ENCODE assay signal across 23 mouse cellular contexts in genomic region chr3:51050156-51050555, GRCm38 (mm10).
DNase-seq lines count a peak whose midpoint lies in the region; ATAC-seq and TF ChIP-seq lines count a peak whose summit lies in the region.
"Had no signal": no experiment of that assay in that cellular context is flagged by ENCODE, and none has a peak within 500 bp of the region (broad histone marks: within the 10 kb centered on the region; RNA-seq: fewer than 3 reads in every experiment).

No protein-coding gene starts in this region.

- TF ChIP-seq EP300 in liver, postnatal 0 days (IDR thresholded peaks at IDR 0.05; ENCODE audit: low read depth), result no peak

- ATAC-seq in liver, postnatal 0 days, result no peak
- ATAC-seq: forebrain, embryonic 14.5 days; midbrain, embryonic 16.5 days had no signal

- H3K4me3 ChIP-seq in gastrocnemius, adult 2 months, result no peak overlapping the region
- H3K4me3 ChIP-seq in liver, postnatal 0 days (ENCODE audit: low read depth, low read length), result no peak overlapping the region
- H3K4me3 ChIP-seq: embryonic facial prominence, embryonic 13.5 days; heart, embryonic 10.5 days; hindbrain, embryonic 12.5 days; limb, embryonic 12.5 days; liver, embryonic 15.5 days had no signal

- H3K9me3 ChIP-seq in liver, postnatal 0 days (ENCODE audit: low read length), result no peaks in the 10 kb centered on the region
- H3K9me3 ChIP-seq: liver, embryonic 15.5 days had no signal

- no peak for DNase-seq in gastrocnemius, adult 2 months
- no peak for DNase-seq in gastrocnemius, postnatal 10 days
- DNase-seq in liver, postnatal 0 days, result no peak
- DNase-seq in liver (no peak), ES-CJ7 (ENCODE audit: low read depth, low spot score) (peak; percentile 56)
- DNase-seq in brain, embryonic 14.5 days (ENCODE audit: low read depth), result no peak
- DNase-seq in ovary, adult 18-20 months (ENCODE audit: low spot score), result no peak
- DNase-seq in spleen, postnatal 36 days (ENCODE audit: low spot score in 2 of 2), result no peak
- DNase-seq: adrenal gland, postnatal 14 days; B cell, adult 2 months; cerebellum, adult 11 months; cerebellum, postnatal 14 days; kidney, adult 11 months; right cerebral cortex, postnatal 4 days; thymus, postnatal 25 days had no signal

- H3K4me1 ChIP-seq in liver, postnatal 0 days (ENCODE audit: insufficient read depth), result no peaks in the 10 kb centered on the region
- H3K4me1 ChIP-seq: embryonic facial prominence, embryonic 13.5 days; heart, embryonic 10.5 days; hindbrain, embryonic 12.5 days; liver, embryonic 15.5 days had no signal

- no peak overlapping the region for H3K27ac ChIP-seq in gastrocnemius, adult 2 months
- H3K27ac ChIP-seq in liver, postnatal 0 days (ENCODE audit: low read depth), result no peak overlapping the region
- H3K27ac ChIP-seq: embryonic facial prominence, embryonic 13.5 days; heart, embryonic 10.5 days; hindbrain, embryonic 12.5 days; kidney, postnatal 0 days; limb, embryonic 12.5 days; liver, embryonic 15.5 days had no signal

- TF ChIP-seq CTCF in gastrocnemius, adult 2 months (IDR thresholded peaks at IDR 0.05), result peak; percentile 31
- peak; percentile 31 for TF ChIP-seq CTCF in liver, postnatal 0 days (IDR thresholded peaks at IDR 0.05; ENCODE audit: low read depth)
- peak; percentile 14; the same call in 1 of the 2 replicates for TF ChIP-seq CTCF in brain, embryonic 14.5 days (IDR thresholded peaks at IDR 0.05; ENCODE audit: borderline replicate concordance, extremely low read depth, insufficient read depth, insufficient read length)

- TF ChIP-seq POLR2A in brain, embryonic 14.5 days (IDR thresholded peaks at IDR 0.05; ENCODE audit: borderline replicate concordance, extremely low read depth, insufficient read depth, insufficient read length, poor library complexity, severe bottlenecking), result no peak

- no peaks in the 10 kb centered on the region for H3K36me3 ChIP-seq in liver, postnatal 0 days (replicated peaks; ENCODE audit: insufficient read depth, low read length)
- H3K36me3 ChIP-seq: embryonic facial prominence, embryonic 13.5 days; heart, embryonic 10.5 days; hindbrain, embryonic 12.5 days; limb, embryonic 12.5 days; liver, embryonic 15.5 days had no signal

- intact Hi-C loops in gastrocnemius, adult 2 months (cut with DNase I), result no loop called here

- WGBS in liver, postnatal 0 days (ENCODE audit: insufficient replicate concordance), result 81% methylated on average over 1 of the region's 1 CpGs

- H3K9ac ChIP-seq in liver, postnatal 0 days (replicated peaks), result no peak overlapping the region
- H3K9ac ChIP-seq: embryonic facial prominence, embryonic 13.5 days; hindbrain, embryonic 12.5 days; limb, embryonic 12.5 days; liver, embryonic 15.5 days had no signal

- no peak overlapping the region for H3K4me2 ChIP-seq in liver, postnatal 0 days (ENCODE audit: low read depth, low read length)
- H3K4me2 ChIP-seq: embryonic facial prominence, embryonic 13.5 days; hindbrain, embryonic 12.5 days; limb, embryonic 12.5 days; liver, embryonic 15.5 days had no signal

- no peaks in the 10 kb centered on the region for H3K27me3 ChIP-seq in liver, postnatal 0 days (ENCODE audit: insufficient read depth, low read length)
- H3K27me3 ChIP-seq: embryonic facial prominence, embryonic 13.5 days; hindbrain, embryonic 12.5 days; limb, embryonic 12.5 days; liver, embryonic 15.5 days had no signal
